9 mouse cellular contexts compared by ENCODE assay signal in the genomic region with DNA sequence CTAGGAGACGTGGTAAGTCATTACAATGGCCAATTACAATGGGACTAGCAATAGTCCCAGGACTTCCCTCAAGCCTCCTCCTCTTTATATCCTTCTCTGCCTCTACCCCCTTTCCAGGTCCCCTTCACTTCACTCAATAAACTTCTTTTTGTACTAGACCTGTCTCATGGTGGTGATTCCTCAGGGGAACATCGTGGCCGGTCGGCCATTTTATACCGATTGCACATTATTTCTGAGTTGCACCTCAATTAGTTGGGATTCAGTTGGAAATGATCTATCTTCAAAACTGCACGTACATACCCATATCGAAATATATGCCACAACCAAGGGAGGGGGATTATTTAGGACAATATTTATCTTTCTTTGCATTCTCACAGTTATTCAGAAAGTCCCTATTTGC. TPM values are rescaled to one million over a fixed set of nuclear protein-coding genes. Genes with fewer than 3 reads are reported as not detected.
DNase-seq lines count a peak whose midpoint lies in the region; ATAC-seq and TF ChIP-seq lines count a peak whose summit lies in the region.
"Had no signal": no experiment of that assay in that cellular context is flagged by ENCODE, and none has a peak within 500 bp of the region (broad histone marks: within the 10 kb centered on the region; RNA-seq: fewer than 3 reads in every experiment).

No protein-coding gene starts in this region.

- H3K4me3 ChIP-seq in heart, embryonic 10.5 days: peak overlapping the region; percentile 87
- peak overlapping the region; percentile 79 to 97 for H3K4me3 ChIP-seq in ES-E14 (ENCODE audit: insufficient read depth in 1 of 2, low read depth in 1 of 2, low read length in 2 of 2, poor library complexity in 1 of 2, severe bottlenecking in 1 of 2)
- H3K4me3 ChIP-seq in forebrain, postnatal 0 days (ENCODE audit: low read depth, low read length): peak overlapping the region; percentile 70
- peak overlapping the region; percentile 84 for H3K4me3 ChIP-seq in midbrain, embryonic 10.5 days

- TF ChIP-seq CTCF in forebrain, postnatal 0 days (IDR thresholded peaks at IDR 0.05; ENCODE audit: low read depth): no peak

- peak overlapping the region; percentile 92 for H3K27ac ChIP-seq in heart, embryonic 10.5 days
- peak overlapping the region; percentile 40; the same call in 1 of the 2 replicates for H3K27ac ChIP-seq in ES-E14 (ENCODE audit: insufficient read depth, low read depth, low read length, poor library complexity, severe bottlenecking)
- peak overlapping the region; percentile 98 for H3K27ac ChIP-seq in forebrain, postnatal 0 days (ENCODE audit: low read depth, low read length)
- peak overlapping the region; percentile 94 for H3K27ac ChIP-seq in midbrain, embryonic 10.5 days (replicated peaks)

- no peaks in the 10 kb centered on the region for H3K9me3 ChIP-seq in heart, embryonic 10.5 days
- H3K9me3 ChIP-seq in ES-E14 (ENCODE audit: control insufficient read depth, insufficient read depth, low read depth, low read length): no peaks in the 10 kb centered on the region
- H3K9me3 ChIP-seq in forebrain, postnatal 0 days (ENCODE audit: low read length): no peaks in the 10 kb centered on the region
- H3K9me3 ChIP-seq in midbrain, embryonic 10.5 days (replicated peaks): no peaks in the 10 kb centered on the region

- in situ Hi-C loops in ES-E14 (cut with MboI; ENCODE audit: low sequenced_read_pairs in 2 of 2, unreplicated experiment in 2 of 2): no loop called here

- intact Hi-C loops in heart, postnatal 36 days (cut with DNase I): no loop called here

- peak; percentile 12 for ATAC-seq in forebrain, postnatal 0 days
- no peak for ATAC-seq in monocyte, adult 5-6 weeks (replicated peaks; ENCODE audit: insufficient number of reproducible peaks, low FRiP score, low TSS enrichment, poor library complexity, severe bottlenecking)

- no peak for DNase-seq in heart, embryonic 10.5 days (ENCODE audit: low spot score)
- DNase-seq in heart, postnatal 36 days: no peak
- DNase-seq in ES-E14 (ENCODE audit: low read depth, low spot score): no peak
- peak; percentile 65 for DNase-seq in forebrain, postnatal 0 days
- peak; percentile 14 for DNase-seq in midbrain, embryonic 10.5 days (ENCODE audit: low spot score)
- no peak for DNase-seq in right cerebral cortex, adult 18-20 months
- DNase-seq in frontal cortex, postnatal 25 days (ENCODE audit: low spot score in 2 of 2): no peak

- peaks cover 33% of the 10 kb centered on the region for H3K36me3 ChIP-seq in heart, embryonic 10.5 days
- H3K36me3 ChIP-seq in ES-E14 (ENCODE audit: control insufficient read depth, insufficient read depth, low read length, poor library complexity, severe bottlenecking): no peaks in the 10 kb centered on the region; the same call in 1 of the 2 replicates
- peaks cover 14% of the 10 kb centered on the region for H3K36me3 ChIP-seq in forebrain, postnatal 0 days (ENCODE audit: insufficient read depth)
- peaks cover 42% of the 10 kb centered on the region for H3K36me3 ChIP-seq in midbrain, embryonic 10.5 days

- 30% methylated on average over 7 of the region's 7 CpGs for WGBS in heart, embryonic 10.5 days
- 24% methylated on average over 7 of the region's 7 CpGs for WGBS in forebrain, postnatal 0 days
- WGBS in midbrain, embryonic 10.5 days: 25% methylated on average over 7 of the region's 7 CpGs

- H3K9ac ChIP-seq in ES-E14 (ENCODE audit: insufficient read depth, low read depth, low read length, poor library complexity, severe bottlenecking): peak overlapping the region; percentile 70
- peak overlapping the region; percentile 84 for H3K9ac ChIP-seq in forebrain, postnatal 0 days

- H3K4me1 ChIP-seq in heart, embryonic 10.5 days: peaks cover 5% of the 10 kb centered on the region; the same call in 1 of the 2 replicates
- H3K4me1 ChIP-seq in ES-E14 (ENCODE audit: control insufficient read depth in 2 of 2, insufficient read depth in 2 of 2, low read length in 2 of 2, poor library complexity in 1 of 2): peaks cover 0 to 2% of the 10 kb centered on the region in 2 experiments; a peak in 1 of 4 replicates
- H3K4me1 ChIP-seq in forebrain, postnatal 0 days (ENCODE audit: insufficient read depth): peaks cover 8% of the 10 kb centered on the region; the same call in 1 of the 2 replicates
- H3K4me1 ChIP-seq in midbrain, embryonic 10.5 days: peaks cover 23% of the 10 kb centered on the region

- H3K4me2 ChIP-seq in forebrain, postnatal 0 days (ENCODE audit: low read depth): peak overlapping the region; percentile 60

- no peaks in the 10 kb centered on the region for H3K27me3 ChIP-seq in heart, embryonic 10.5 days (ENCODE audit: insufficient read depth, poor library complexity, severe bottlenecking)
- no peaks in the 10 kb centered on the region for H3K27me3 ChIP-seq in forebrain, postnatal 0 days (ENCODE audit: insufficient read depth, low read length)
- H3K27me3 ChIP-seq in midbrain, embryonic 10.5 days (ENCODE audit: low read depth, poor library complexity, severe bottlenecking): no peaks in the 10 kb centered on the region
- H3K27me3 ChIP-seq: Patski had no signal

TF ChIP-seq in ES-E14, 5 proteins besides CTCF, POLR2A, EP300 and RAD21:
- TF ChIP-seq ZC3H11A (IDR thresholded peaks at IDR 0.05; ENCODE audit: borderline replicate concordance, low read depth, low read length): no peak
- TF ChIP-seq HCFC1 (IDR thresholded peaks at IDR 0.05; ENCODE audit: borderline replicate concordance, insufficient read depth, low read length): no peak
- TF ChIP-seq ZNF384 (IDR thresholded peaks at IDR 0.05; ENCODE audit: low read depth, low read length): no peak
- no peak for TF ChIP-seq CHD2 (IDR thresholded peaks at IDR 0.05; ENCODE audit: low read depth, low read length)
- TF ChIP-seq MAFK (IDR thresholded peaks at IDR 0.05; ENCODE audit: insufficient read depth, low read depth, low read length): no peak

RNA-seq across cellular contexts. Expression of gene Rc3h2, which starts 8.9 kb away (rescaled TPM):
- polyA plus RNA-seq in heart, embryonic 10.5 days (2016; fragmentation: Nextera tagmentation; extraction: Ambion mirVana): 13.1 and 14.6 TPM in 2 replicates
- 10 to 100 TPM; 34.8 to 35.0 TPM for total RNA-seq in heart, postnatal 36 days (2021)
- 40.5 and 41.5 TPM in 2 replicates for total RNA-seq in ES-E14 (2012; rRNA removed)
- 56.9 and 72.4 TPM in 2 replicates for total RNA-seq in forebrain, postnatal 0 days (2014; rRNA removed)
- 6.7 and 10.6 TPM in 2 replicates for polyA plus RNA-seq in forebrain, postnatal 0 days (2015; fragmentation: Nextera tagmentation; extraction: Ambion mirVana)
- polyA plus RNA-seq in midbrain, embryonic 10.5 days (2016; fragmentation: Nextera tagmentation; extraction: Ambion mirVana): 16.1 and 19.7 TPM in 2 replicates
- 48.1 to 72.0 TPM (median 49.0 TPM) in 3 replicates for total RNA-seq in monocyte, adult 5-6 weeks (2017)

RNA-seq across cellular contexts. Expression of gene Zbtb26, which starts 11.3 kb away (rescaled TPM):
- 7.2 and 7.5 TPM in 2 replicates for polyA plus RNA-seq in heart, embryonic 10.5 days (2016; fragmentation: Nextera tagmentation; extraction: Ambion mirVana)
- 1 to 10 TPM; 3.8 to 5.1 TPM for total RNA-seq in heart, postnatal 36 days (2021)
- total RNA-seq in ES-E14 (2012; rRNA removed): 11.9 and 12.4 TPM in 2 replicates
- total RNA-seq in forebrain, postnatal 0 days (2014; rRNA removed): 11.8 and 15.7 TPM in 2 replicates
- polyA plus RNA-seq in forebrain, postnatal 0 days (2015; fragmentation: Nextera tagmentation; extraction: Ambion mirVana): 1.3 and 2.1 TPM in 2 replicates
- 9.2 and 11.0 TPM in 2 replicates for polyA plus RNA-seq in midbrain, embryonic 10.5 days (2016; fragmentation: Nextera tagmentation; extraction: Ambion mirVana)
- total RNA-seq in monocyte, adult 5-6 weeks (2017): 10.5 to 20.5 TPM (median 13.9 TPM) in 3 replicates

RNA-seq across cellular contexts. Expression of gene Zbtb6, which starts 11.4 kb away (rescaled TPM):
- 2.9 and 3.4 TPM in 2 replicates for polyA plus RNA-seq in heart, embryonic 10.5 days (2016; fragmentation: Nextera tagmentation; extraction: Ambion mirVana)
- total RNA-seq in heart, postnatal 36 days (2021): 1 to 10 TPM; 4.2 TPM
- total RNA-seq in ES-E14 (2012; rRNA removed): 8.0 and 10.8 TPM in 2 replicates
- 43.2 and 54.2 TPM in 2 replicates for total RNA-seq in forebrain, postnatal 0 days (2014; rRNA removed)
- 9.7 and 10.6 TPM in 2 replicates for polyA plus RNA-seq in forebrain, postnatal 0 days (2015; fragmentation: Nextera tagmentation; extraction: Ambion mirVana)
- polyA plus RNA-seq in midbrain, embryonic 10.5 days (2016; fragmentation: Nextera tagmentation; extraction: Ambion mirVana): 5.9 and 7.3 TPM in 2 replicates
- 34.4 to 36.5 TPM (median 35.6 TPM) in 3 replicates for total RNA-seq in monocyte, adult 5-6 weeks (2017)

RNA-seq across cellular contexts. Expression of gene Rabgap1, which starts 11.5 kb away (rescaled TPM):
- polyA plus RNA-seq in heart, embryonic 10.5 days (2016; fragmentation: Nextera tagmentation; extraction: Ambion mirVana): 33.3 and 35.3 TPM in 2 replicates
- total RNA-seq in heart, postnatal 36 days (2021): 10 to 100 TPM; 44.8 to 45.0 TPM
- 40.2 and 41.0 TPM in 2 replicates for total RNA-seq in ES-E14 (2012; rRNA removed)
- 92.9 and 99.8 TPM in 2 replicates for total RNA-seq in forebrain, postnatal 0 days (2014; rRNA removed)
- 35.6 and 46.6 TPM in 2 replicates for polyA plus RNA-seq in forebrain, postnatal 0 days (2015; fragmentation: Nextera tagmentation; extraction: Ambion mirVana)
- polyA plus RNA-seq in midbrain, embryonic 10.5 days (2016; fragmentation: Nextera tagmentation; extraction: Ambion mirVana): 43.4 and 47.2 TPM in 2 replicates
- 36.5 to 57.2 TPM (median 42.7 TPM) in 3 replicates for total RNA-seq in monocyte, adult 5-6 weeks (2017)

Comparison
In these comparisons a context has a peak if more than half of its experiments do, and no peak if none do; other contexts are left out.
1. DNase-seq: peak in forebrain, postnatal 0 days (single experiment) and midbrain, embryonic 10.5 days (single experiment); none in heart, embryonic 10.5 days (single experiment), heart, postnatal 36 days (0 of 2), ES-E14 (single experiment), right cerebral cortex, adult 18-20 months (single experiment) and frontal cortex, postnatal 25 days (0 of 2).
2. H3K27ac ChIP-seq: peak in every context shown above with its lines; median percentile 98 in forebrain, postnatal 0 days; 94 in midbrain, embryonic 10.5 days; 92 in heart, embryonic 10.5 days; 40 in ES-E14.
3. Peak in every context shown above with its lines, with median percentiles within 50 percentile points of each other: H3K4me3 ChIP-seq.